ENCODE assay signal across 17 mouse cellular contexts in genomic region chr4:59761365-59761729, GRCm38 (mm10). TPM values are rescaled to one million over a fixed set of nuclear protein-coding genes. Genes with fewer than 3 reads are reported as not detected.
DNase-seq lines count a peak whose midpoint lies in the region; ATAC-seq and TF ChIP-seq lines count a peak whose summit lies in the region.
"Had no signal": no experiment of that assay in that cellular context is flagged by ENCODE, and none has a peak within 500 bp of the region (broad histone marks: within the 10 kb centered on the region; RNA-seq: fewer than 3 reads in every experiment).

No protein-coding gene starts in this region.

- WGBS in lung, postnatal 0 days = 43% methylated on average over 4 of the region's 4 CpGs
- 57% methylated on average over 4 of the region's 4 CpGs for WGBS in thymus, adult 2 months

- no peak for TF ChIP-seq POLR2A in thymus, adult 2 months (IDR thresholded peaks at IDR 0.05; ENCODE audit: control insufficient read depth, extremely low read depth, insufficient read depth, low read length, poor library complexity)

- TF ChIP-seq CTCF in lung, postnatal 0 days (IDR thresholded peaks at IDR 0.05) = no peak
- TF ChIP-seq CTCF in thymus, adult 2 months (IDR thresholded peaks at IDR 0.05; ENCODE audit: borderline replicate concordance, control insufficient read depth, extremely low read depth, insufficient read depth, low read length, poor library complexity) = no peak

- H3K9ac ChIP-seq in lung, postnatal 0 days (replicated peaks; ENCODE audit: low read depth) = no peak overlapping the region
- H3K9ac ChIP-seq: embryonic facial prominence, embryonic 12.5 days; heart, embryonic 12.5 days; limb, embryonic 13.5 days; liver, postnatal 0 days; midbrain, embryonic 12.5 days had no signal

- peak; percentile 56 for DNase-seq in gastrocnemius, adult 18-20 months (ENCODE audit: low spot score)
- no peak for DNase-seq in gastrocnemius, postnatal 4 days (ENCODE audit: low spot score in 2 of 2)
- peak; percentile 49 for DNase-seq in urinary bladder, postnatal 14 days (ENCODE audit: low spot score)
- no peak for DNase-seq in urinary bladder, adult 2 months (ENCODE audit: low spot score)
- DNase-seq in lung, postnatal 0 days (ENCODE audit: low spot score) = peak; percentile 73
- peak; percentile 54 for DNase-seq in skeletal muscle tissue, adult 2 months (ENCODE audit: low read depth, low spot score)
- DNase-seq in thymus, adult 2 months = no peak
- no peak for DNase-seq in frontal cortex, postnatal 10 days (ENCODE audit: low spot score in 2 of 2)
- DNase-seq: cerebellum, adult 11-12 months had no signal

- no peaks in the 10 kb centered on the region for H3K36me3 ChIP-seq in lung, postnatal 0 days (ENCODE audit: insufficient read depth, low read length)
- H3K36me3 ChIP-seq in thymus, adult 2 months (ENCODE audit: control insufficient read depth, insufficient read depth, low read length) = no peaks in the 10 kb centered on the region
- H3K36me3 ChIP-seq: embryonic facial prominence, embryonic 12.5 days; heart, embryonic 12.5 days; hindbrain, embryonic 10.5 days; limb, embryonic 13.5 days; midbrain, embryonic 12.5 days had no signal

- peak; percentile 57 for ATAC-seq in lung, postnatal 0 days
- ATAC-seq: inflammation-experienced regulatory T-cells, adult 6 months; liver, postnatal 0 days had no signal

- peak; percentile 63 for TF ChIP-seq EP300 in lung, postnatal 0 days (IDR thresholded peaks at IDR 0.05)

- no peak overlapping the region for H3K4me2 ChIP-seq in lung, postnatal 0 days (replicated peaks; ENCODE audit: low read depth, low read length)
- H3K4me2 ChIP-seq: embryonic facial prominence, embryonic 12.5 days; heart, embryonic 12.5 days; limb, embryonic 13.5 days; midbrain, embryonic 12.5 days had no signal

- H3K27ac ChIP-seq in lung, postnatal 0 days (ENCODE audit: low read length) = no peak overlapping the region
- H3K27ac ChIP-seq in thymus, adult 2 months (ENCODE audit: control insufficient read depth, insufficient read depth, low read length) = no peak overlapping the region
- H3K27ac ChIP-seq: embryonic facial prominence, embryonic 12.5 days; hindbrain, embryonic 10.5 days; limb, embryonic 13.5 days; midbrain, embryonic 12.5 days had no signal

- peaks cover 19% of the 10 kb centered on the region for H3K4me1 ChIP-seq in lung, postnatal 0 days (ENCODE audit: insufficient read depth, low read depth, low read length)
- 0 out of 2 replicates have a peak, but pooled peaks cover 2% of the 10 kb centered on the region for H3K4me1 ChIP-seq in thymus, adult 2 months (replicated peaks; ENCODE audit: control insufficient read depth, insufficient read depth, low read length)

- H3K9me3 ChIP-seq in lung, postnatal 0 days (ENCODE audit: low read length) = no peaks in the 10 kb centered on the region
- H3K9me3 ChIP-seq: embryonic facial prominence, embryonic 12.5 days; G1E; heart, embryonic 12.5 days; hindbrain, embryonic 10.5 days; limb, embryonic 13.5 days; midbrain, embryonic 12.5 days had no signal

- H3K27me3 ChIP-seq in lung, postnatal 0 days (replicated peaks; ENCODE audit: insufficient read depth, low read length) = no peaks in the 10 kb centered on the region
- H3K27me3 ChIP-seq in thymus, adult 2 months (ENCODE audit: control insufficient read depth, insufficient read depth, low read length) = no peaks in the 10 kb centered on the region
- H3K27me3 ChIP-seq: embryonic facial prominence, embryonic 12.5 days; heart, embryonic 12.5 days; limb, embryonic 13.5 days; midbrain, embryonic 12.5 days had no signal

- no peak overlapping the region for H3K4me3 ChIP-seq in lung, postnatal 0 days (ENCODE audit: low read depth, low read length)
- H3K4me3 ChIP-seq in thymus, adult 2 months (ENCODE audit: control insufficient read depth, insufficient read depth, low read length) = no peak overlapping the region
- H3K4me3 ChIP-seq: embryonic facial prominence, embryonic 12.5 days; heart, embryonic 12.5 days; hindbrain, embryonic 10.5 days; limb, embryonic 13.5 days; midbrain, embryonic 12.5 days had no signal

RNA-seq across cellular contexts. Expression of gene Inip, which starts 40.0 kb away (rescaled TPM):
- 1 to 10 TPM; 2.6 to 3.3 TPM for total RNA-seq in gastrocnemius, adult 18-20 months (2021)
- 1 to 10 TPM; 7.5 to 9.3 TPM for total RNA-seq in gastrocnemius, postnatal 4 days (2021)
- 18.3 and 21.9 TPM in 2 replicates for polyA plus RNA-seq in urinary bladder, adult 2 months (2012; rRNA removed)
- polyA plus RNA-seq in lung, postnatal 0 days (2015; fragmentation: Nextera tagmentation; extraction: Ambion mirVana) = 25.9 and 26.8 TPM in 2 replicates
- 26.7 and 27.8 TPM in 2 replicates for polyA plus RNA-seq in thymus, adult 2 months (2012; rRNA removed)

RNA-seq across cellular contexts. Expression of gene Snx30, which starts 44.3 kb away (rescaled TPM):
- total RNA-seq in gastrocnemius, adult 18-20 months (2021) = 1 to 10 TPM; 2.9 to 3.7 TPM
- 10 to 100 TPM; 14.8 to 15.8 TPM for total RNA-seq in gastrocnemius, postnatal 4 days (2021)
- polyA plus RNA-seq in urinary bladder, adult 2 months (2012; rRNA removed) = 6.7 and 6.8 TPM in 2 replicates
- 12.0 and 13.2 TPM in 2 replicates for polyA plus RNA-seq in lung, postnatal 0 days (2015; fragmentation: Nextera tagmentation; extraction: Ambion mirVana)
- 6.1 and 7.8 TPM in 2 replicates for polyA plus RNA-seq in thymus, adult 2 months (2012; rRNA removed)

Comparison
In these comparisons a context has a peak if more than half of its experiments do, and no peak if none do; other contexts are left out.
1. DNase-seq: peak in gastrocnemius, adult 18-20 months (single experiment), urinary bladder, postnatal 14 days (single experiment), lung, postnatal 0 days (single experiment) and skeletal muscle tissue, adult 2 months (single experiment); none in gastrocnemius, postnatal 4 days (0 of 2), urinary bladder, adult 2 months (single experiment), thymus, adult 2 months (single experiment) and frontal cortex, postnatal 10 days (0 of 2).